Mouse (Mus musculus) liver, embryonic 13.5 days (tissue): ENCODE data around the gene Ms4a6d. TPM values are rescaled to one million over a fixed set of nuclear protein-coding genes. Genes with fewer than 3 reads are reported as not detected.
A peak's percentile ranks its signal among the peaks of the same experiment; 100 is the strongest.
"Not testable (repeated sequence)": the region's sequence is repeated elsewhere in the genome, so short reads cannot be mapped to it uniquely, and the experiment has no call there.

Experiments
- ATAC-seq: fragments of 200-750 bp; cut with Nextera tagmentation; 2 replicates; pipeline ENCODE4 v1.8.0; 2017; ENCODE audit warnings: low read depth, mild to moderate bottlenecking, moderate number of reproducible peaks, moderate library complexity
- DNase-seq: peaks from one replicate; pipeline ENCODE4 v3.0.0; 2022
- H3K27ac ChIP-seq: fragments of 300-500 bp; sonication (generic); 2 replicates; pipeline ENCODE4 v1.5.1; 2015; ENCODE audit warnings: moderate library complexity, mild to moderate bottlenecking, inconsistent platforms
- H3K27me3 ChIP-seq: fragments of 300-500 bp; sonication (generic); 2 replicates; pipeline ENCODE4 v1.6.1; 2015; ENCODE audit warnings: mild to moderate bottlenecking, inconsistent platforms
- H3K36me3 ChIP-seq: fragments of 300-500 bp; sonication (generic); 2 replicates; pipeline ENCODE4 v1.6.1; 2015; ENCODE audit warnings: mild to moderate bottlenecking, inconsistent platforms
- H3K4me1 ChIP-seq: fragments of 300-500 bp; sonication (generic); replicated peaks from 2 replicates; pipeline ENCODE4 v1.6.1; 2015; ENCODE audit warnings: inconsistent platforms
- H3K4me2 ChIP-seq: fragments of 300-500 bp; sonication (generic); 2 replicates; pipeline ENCODE4 v1.6.1; 2015; ENCODE audit warnings: inconsistent platforms, mild to moderate bottlenecking, moderate library complexity
- H3K4me3 ChIP-seq: fragments of 300-500 bp; sonication (generic); replicated peaks from 2 replicates; pipeline ENCODE4 v1.5.1; 2015; ENCODE audit warnings: mild to moderate bottlenecking, inconsistent platforms
- H3K9ac ChIP-seq: fragments of 300-500 bp; sonication (generic); 2 replicates; pipeline ENCODE4 v1.6.1; 2015; ENCODE audit warnings: mild to moderate bottlenecking, inconsistent platforms
- H3K9me3 ChIP-seq: fragments of 300-500 bp; sonication (generic); replicated peaks from 2 replicates; pipeline ENCODE4 v1.6.1; 2016; ENCODE audit warnings: inconsistent platforms
- WGBS: fragments of 180-500 bp; shearing (Covaris S2); methylation state at CpG from one replicate; pipeline ENCODE4 v1.1.7; 2015; ENCODE audit not compliant: insufficient replicate concordance; 5-methylcytosine and 5-hydroxymethylcytosine counted together
- polyA plus RNA-seq: library from polyadenylated mRNA; unstranded; fragments of >200 nt; fragmentation: Nextera tagmentation; extraction: Ambion mirVana; gene quantifications from 2 replicates; pipeline ENCODE4 v1.2.1, GENCODE M21; 2015

Ms4a6d gene
- polyA plus RNA-seq, 1 experiment from 2014 or later = 3.6 TPM

- no peaks in the 10 kb centered on the region for H3K36me3 ChIP-seq
These were observed 49.9 kb downstream of the Ms4a6d start for GRCm38 (mm10) chr19:11554726-11555125.

DNA sequence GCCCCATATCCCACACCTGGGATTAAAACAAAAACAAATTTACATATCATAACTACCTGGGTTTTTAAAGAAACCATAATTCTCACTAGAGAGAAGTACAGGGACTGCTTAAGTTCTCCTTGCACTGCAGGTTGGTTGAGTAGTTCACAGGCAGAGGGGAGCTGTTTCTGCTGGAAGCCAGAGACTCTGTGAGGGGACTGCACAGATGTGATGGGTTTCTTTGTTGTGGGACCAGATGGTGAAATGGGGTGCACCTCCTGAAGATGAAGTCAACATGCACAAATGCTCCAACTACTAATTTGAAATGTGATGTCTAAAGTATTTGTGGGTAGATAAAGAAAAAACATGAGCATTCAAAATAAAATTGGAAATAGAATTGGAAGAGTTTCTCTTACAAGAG lies 56.7 kb downstream of the Ms4a6d start:
- Histone ChIP-seq H3K27ac (no peak overlapping the region), H3K4me2 (no peak overlapping the region), H3K4me1 (0 out of 2 replicates have a peak, but pooled peaks cover under 1% of the 10 kb centered on the region), H3K4me3 (no peak overlapping the region), H3K36me3 (no peaks in the 10 kb centered on the region), H3K27me3 (no peaks in the 10 kb centered on the region), H3K9me3 (no peaks in the 10 kb centered on the region), H3K9ac (no peak overlapping the region)
- ATAC-seq (no peak), DNase-seq (no peak)

More at GRCm38 (mm10) chr19:11554726-11555125, 49.9 kb downstream of the Ms4a6d start:
- Histone ChIP-seq H3K4me3 (no peak overlapping the region), H3K27ac (no peak overlapping the region), H3K4me1 (no peaks in the 10 kb centered on the region), H3K9me3 (no peaks in the 10 kb centered on the region), H3K9ac (no peak overlapping the region), H3K27me3 (no peaks in the 10 kb centered on the region), H3K4me2 (no peak overlapping the region)
- WGBS = 69% methylated on average over 5 of the region's 5 CpGs
- ATAC-seq (no peak), DNase-seq (no peak)

GRCm38 (mm10) chr19:11544383-11544782 lies 60.3 kb downstream of the Ms4a6d start:
- DNase-seq = not testable (repeated sequence)

GRCm38 (mm10) chr19:11540166-11540821 lies 64.4 kb downstream of the Ms4a6d start:
- DNase-seq, H3K27me3 ChIP-seq, H3K4me1 ChIP-seq, H3K4me2 ChIP-seq, H3K9ac ChIP-seq, H3K27ac ChIP-seq, H3K36me3 ChIP-seq, H3K4me3 ChIP-seq, H3K9me3 ChIP-seq: not testable (repeated sequence)
- ATAC-seq = peak; percentile 23; the same call in 1 of the 2 replicates
- 62% methylated on average over 1 of the region's 1 CpGs for WGBS

More at GRCm38 (mm10) chr19:11544383-11544782, 60.3 kb downstream of the Ms4a6d start:
- not testable (repeated sequence) for H3K4me2 ChIP-seq, H3K36me3 ChIP-seq, H3K4me1 ChIP-seq, H3K9ac ChIP-seq, H3K27ac ChIP-seq, H3K4me3 ChIP-seq, H3K27me3 ChIP-seq, H3K9me3 ChIP-seq, ATAC-seq
- WGBS = 70% methylated on average over 2 of the region's 2 CpGs

DNA sequence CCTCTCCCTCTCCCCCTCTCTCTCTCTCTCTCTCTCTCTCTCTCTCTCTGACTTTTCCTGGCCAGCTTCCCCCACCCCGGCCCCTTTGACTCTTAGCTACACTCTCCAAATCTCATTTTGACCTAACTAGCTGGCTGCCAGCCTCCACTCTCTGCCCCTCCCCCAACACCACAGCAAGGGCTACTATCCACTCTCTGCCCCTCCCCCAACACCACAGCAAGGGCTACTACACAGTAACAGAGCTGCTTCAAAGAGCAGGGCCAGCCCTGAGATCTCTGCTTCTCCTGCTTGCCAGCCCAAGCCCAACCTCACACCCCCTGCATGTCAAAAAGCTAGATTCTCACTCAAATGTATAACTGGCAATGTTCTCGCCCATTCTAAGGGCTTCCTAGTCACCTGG lies 67.3 kb downstream of the Ms4a6d start:
- no peaks in the 10 kb centered on the region for H3K9me3 ChIP-seq
- H3K4me3 ChIP-seq = no peak overlapping the region
- H3K27ac ChIP-seq = no peak overlapping the region
- H3K27me3 ChIP-seq = no peaks in the 10 kb centered on the region
- H3K9ac ChIP-seq = no peak overlapping the region
- H3K4me1 ChIP-seq = 0 out of 2 replicates have a peak, but pooled peaks cover 2% of the 10 kb centered on the region
- DNase-seq = no peak
- no peaks in the 10 kb centered on the region for H3K36me3 ChIP-seq
- ATAC-seq = no peak
- 20% methylated on average over 2 of the region's 2 CpGs for WGBS
- no peak overlapping the region for H3K4me2 ChIP-seq

Other genes with a start within 250 kb of the Ms4a6d start
- gene Ms4a4a, start 229.3 kb downstream of the Ms4a6d start, polyA plus RNA-seq = 0.63 and 1.3 TPM in 2 replicates
- gene Ms4a4c, start 200.1 kb downstream of the Ms4a6d start, polyA plus RNA-seq = 0.78 and 0.83 TPM in 2 replicates
- 0.39 and 0.58 TPM in 2 replicates for gene Ms4a4b, start 161.3 kb downstream of the Ms4a6d start, polyA plus RNA-seq
- 5.2 and 5.7 TPM in 2 replicates for gene Ms4a6c, start 135.5 kb downstream of the Ms4a6d start, polyA plus RNA-seq
- gene Gm8369, start 118.9 kb downstream of the Ms4a6d start, polyA plus RNA-seq = not detected in 2 replicates
- 2.2 and 2.5 TPM in 2 replicates for gene Ms4a6b, start 88.3 kb downstream of the Ms4a6d start, polyA plus RNA-seq
- gene Ms4a4d, start 68.0 kb downstream of the Ms4a6d start, polyA plus RNA-seq = 0.21 TPM in 2 replicates
- gene Ms4a2, start 18.9 kb upstream of the Ms4a6d start, polyA plus RNA-seq = 0.90 and 1.3 TPM in 2 replicates
- gene Ms4a3, start 36.0 kb upstream of the Ms4a6d start, polyA plus RNA-seq = 14.7 and 15.1 TPM in 2 replicates
- 0.49 TPM in 1 of 2 replicates, not detected in the other for gene Oosp2, start 55.7 kb upstream of the Ms4a6d start, polyA plus RNA-seq
- gene Oosp1, start 86.3 kb upstream of the Ms4a6d start, polyA plus RNA-seq = not detected in 2 replicates
- not detected in 2 replicates for gene Oosp3, start 92.2 kb upstream of the Ms4a6d start, polyA plus RNA-seq
- not detected in 2 replicates for gene Gif, start 142.7 kb upstream of the Ms4a6d start, polyA plus RNA-seq
- gene Mrpl16, start 165.5 kb upstream of the Ms4a6d start, polyA plus RNA-seq = 53.8 and 55.6 TPM in 2 replicates
- 1.9 and 2.0 TPM in 2 replicates for gene Stx3, start 214.6 kb upstream of the Ms4a6d start, polyA plus RNA-seq
- gene Olfr1417, start 234.4 kb upstream of the Ms4a6d start, polyA plus RNA-seq = not detected in 2 replicates